Mouse (Mus musculus) urinary bladder, adult 2 months (tissue): ENCODE results near the gene Tsg101. TPM values are rescaled to one million over a fixed set of nuclear protein-coding genes. Genes with fewer than 3 reads are reported as not detected.
"Not testable (repeated sequence)": the region's sequence is repeated elsewhere in the genome, so short reads cannot be mapped to it uniquely, and the experiment has no call there.

Experiments used
- DNase-seq: peaks from one replicate; pipeline ENCODE4 v3.0.0; 2022; ENCODE audit warnings: low spot score
- polyA plus RNA-seq: library from polyadenylated mRNA; depleted of rRNA; stranded (reverse); fragments of >200 nt; gene quantifications from 2 replicates; pipeline ENCODE4 v1.2.3, GENCODE M21; 2012; rRNA removed

Tsg101 gene
- 43.6 and 44.5 TPM in 2 replicates for polyA plus RNA-seq

DNA sequence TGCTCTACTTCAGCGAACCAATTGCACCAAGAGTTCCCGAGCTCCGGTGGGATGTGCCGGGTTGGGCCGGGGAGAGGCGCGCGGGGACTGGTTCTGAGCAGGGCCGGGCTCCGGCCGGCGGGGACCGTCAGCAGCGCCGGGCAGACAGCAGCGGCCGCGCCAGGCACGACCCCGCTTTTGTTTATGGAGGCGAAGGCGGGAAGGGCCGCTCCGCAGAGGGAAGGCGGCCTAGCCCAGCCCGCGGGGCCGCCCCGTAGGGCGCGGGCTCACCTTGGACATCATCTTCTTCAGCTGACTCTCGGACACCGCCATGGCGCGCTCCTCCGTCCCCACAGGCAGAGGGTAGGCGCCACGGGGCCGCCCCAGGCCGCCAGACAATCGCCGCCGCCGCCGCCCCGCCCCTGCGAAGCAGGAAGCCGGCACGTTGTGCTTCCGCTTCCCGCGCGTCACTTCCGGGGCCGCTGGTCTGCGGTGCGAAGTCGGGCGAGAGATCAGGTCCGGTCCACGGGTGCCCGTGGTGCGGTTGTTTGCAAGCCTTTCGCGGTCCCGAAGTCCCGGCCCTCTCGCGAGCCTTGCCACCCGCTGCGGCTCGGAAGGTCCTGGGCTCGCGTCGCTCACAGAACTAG, at the start of gene Tsg101:
Tsg101 (minus strand) TSS at position 419 of the 626 bp plus-strand sequence.
- DNase-seq: peak; percentile 94

DNA sequence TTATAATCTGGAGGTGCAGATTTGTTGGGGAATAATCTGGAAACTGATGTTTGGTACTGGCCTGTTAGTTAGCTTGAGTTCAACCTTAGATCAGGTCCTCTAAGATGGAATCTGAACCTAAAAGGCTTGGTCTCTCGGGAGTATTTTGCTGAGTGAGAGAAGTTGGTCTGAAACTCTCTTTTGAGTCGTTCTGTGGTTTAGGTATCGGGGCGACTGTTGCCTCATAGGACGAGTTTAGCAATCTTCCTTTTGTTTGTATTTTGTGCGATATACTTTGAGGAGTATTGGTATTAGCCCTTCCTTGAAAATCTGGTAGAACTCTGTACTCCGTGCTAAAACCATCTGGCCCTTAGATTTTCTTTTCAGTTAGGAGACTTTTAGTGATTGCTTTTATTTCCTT, 44.3 kb upstream of the Tsg101 start:
- no peak for DNase-seq

DNA sequence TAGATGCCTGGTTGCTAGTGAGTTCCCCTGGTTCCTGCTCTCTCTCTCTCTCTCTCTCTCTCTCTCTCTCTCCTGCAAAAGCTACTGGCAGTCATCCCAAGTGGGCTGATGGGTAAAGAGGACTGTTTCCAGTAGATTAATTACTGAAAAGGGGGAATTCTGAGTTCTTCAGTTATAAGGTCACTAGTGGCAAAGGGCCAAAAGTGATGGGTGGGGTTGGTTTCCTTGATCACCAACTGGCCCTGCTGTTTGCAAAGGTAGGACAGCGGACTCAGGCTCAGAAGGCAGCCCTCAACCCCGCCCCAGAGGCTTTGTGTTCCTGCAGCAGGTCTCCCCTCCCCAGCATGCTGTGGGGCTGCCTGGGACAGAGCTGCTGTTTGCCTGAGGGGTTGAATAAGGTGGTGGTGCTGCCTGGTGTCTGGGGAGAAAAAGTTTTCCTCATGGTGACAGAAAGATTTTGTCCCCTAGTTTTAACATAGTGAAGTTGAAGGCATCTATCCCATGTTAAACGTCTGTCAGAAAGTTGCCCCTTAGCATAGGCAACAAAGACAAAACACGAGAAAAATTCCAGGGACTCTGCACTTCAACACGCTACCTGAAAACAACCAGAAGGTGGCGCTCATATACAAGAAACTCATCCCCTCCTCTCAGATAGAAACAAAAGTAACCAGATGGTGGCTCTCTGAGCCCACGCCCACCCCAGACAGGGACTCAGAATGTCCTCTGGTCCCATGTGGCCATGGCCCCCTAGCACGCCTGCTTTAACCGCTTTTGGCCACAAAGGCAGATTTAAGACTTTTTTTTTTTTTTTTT, 43.2 kb upstream of the Tsg101 start:
- no peak for DNase-seq

DNA sequence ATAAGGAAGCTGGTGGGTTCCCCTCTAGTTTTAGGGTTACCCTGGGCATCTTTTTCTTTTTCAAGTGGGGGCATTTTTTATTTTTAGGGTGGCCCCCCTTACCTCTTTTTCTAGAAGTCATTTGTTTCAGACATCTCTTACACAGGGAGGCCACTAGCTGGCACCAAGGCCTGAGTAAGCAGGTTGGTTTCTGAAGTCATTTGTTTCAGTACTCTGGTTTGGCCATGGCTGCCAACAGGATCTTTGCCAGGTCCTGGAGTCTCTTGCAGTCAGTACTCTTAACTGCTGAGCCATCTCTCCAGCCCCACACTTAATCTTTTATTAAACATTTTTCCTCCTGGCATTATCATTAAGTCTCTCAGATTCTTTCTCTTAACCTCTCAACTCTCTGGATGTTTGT, 42.4 kb upstream of the Tsg101 start:
- DNase-seq: no peak

GRCm38 (mm10) chr7:46960991-46961390, 41.2 kb upstream of the Tsg101 start:
- no peak for DNase-seq

GRCm38 (mm10) chr7:46958853-46959252, 39.1 kb upstream of the Tsg101 start:
- no peak for DNase-seq

- peak; percentile 93 for DNase-seq
These were observed 38.3 kb upstream of the Tsg101 start, which contains the start of gene Uevld for GRCm38 (mm10) chr7:46957831-46958691. Gene Uevld (minus strand): TSS chr7:46958527.

GRCm38 (mm10) chr7:46935847-46936246, 16.1 kb upstream of the Tsg101 start:
- no peak for DNase-seq

GRCm38 (mm10) chr7:46934788-46935187, 15.0 kb upstream of the Tsg101 start:
- no peak for DNase-seq

DNA sequence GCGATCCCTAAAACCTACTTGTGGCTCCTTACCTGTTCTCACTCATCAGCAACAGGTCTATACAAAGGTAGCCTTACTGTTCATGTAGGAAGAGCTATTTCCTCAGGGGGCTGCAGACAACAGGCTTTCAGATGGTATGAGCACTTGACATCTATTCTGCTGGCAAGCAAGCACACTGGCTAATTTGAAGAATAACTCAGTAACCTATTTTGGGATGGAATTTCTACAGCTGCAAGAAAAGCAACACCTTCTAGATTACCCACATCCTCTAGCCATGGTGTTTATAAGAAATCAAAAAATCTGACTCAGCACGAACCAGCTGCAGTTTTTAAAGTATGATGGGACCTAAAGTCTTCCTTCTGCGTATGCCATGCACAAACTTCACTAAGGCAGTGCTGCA, 11.6 kb upstream of the Tsg101 start:
- DNase-seq: no peak

GRCm38 (mm10) chr7:46928291-46928690, 8.5 kb upstream of the Tsg101 start:
- DNase-seq: no peak

- no peak for DNase-seq
These were observed 2.3 kb upstream of the Tsg101 start for GRCm38 (mm10) chr7:46922075-46922474.

GRCm38 (mm10) chr7:46918678-46919371, 944 bp downstream of the Tsg101 start:
- DNase-seq: no peak

DNA sequence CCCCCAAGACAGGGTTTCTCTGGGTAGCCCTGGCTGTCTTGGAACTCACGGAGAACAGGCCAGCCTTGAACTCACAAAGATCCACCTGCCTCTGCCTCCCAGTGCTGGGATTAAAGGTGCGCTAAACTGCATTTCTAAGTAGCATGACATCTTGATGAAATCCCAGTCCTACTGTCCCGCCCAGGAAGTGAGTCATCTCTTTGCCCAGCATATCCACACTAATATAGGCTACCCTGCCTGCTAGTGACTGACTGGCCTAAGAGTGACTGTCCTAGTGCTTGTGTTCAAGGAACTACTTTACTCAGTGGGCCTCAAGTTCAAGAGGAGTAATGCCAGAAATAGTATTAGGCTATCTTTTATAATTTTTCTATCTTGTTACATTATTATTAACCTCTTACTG, 3.4 kb downstream of the Tsg101 start:
- DNase-seq: no peak

- no peak for DNase-seq
These were observed 8.5 kb downstream of the Tsg101 start for GRCm38 (mm10) chr7:46911250-46911649.

DNA sequence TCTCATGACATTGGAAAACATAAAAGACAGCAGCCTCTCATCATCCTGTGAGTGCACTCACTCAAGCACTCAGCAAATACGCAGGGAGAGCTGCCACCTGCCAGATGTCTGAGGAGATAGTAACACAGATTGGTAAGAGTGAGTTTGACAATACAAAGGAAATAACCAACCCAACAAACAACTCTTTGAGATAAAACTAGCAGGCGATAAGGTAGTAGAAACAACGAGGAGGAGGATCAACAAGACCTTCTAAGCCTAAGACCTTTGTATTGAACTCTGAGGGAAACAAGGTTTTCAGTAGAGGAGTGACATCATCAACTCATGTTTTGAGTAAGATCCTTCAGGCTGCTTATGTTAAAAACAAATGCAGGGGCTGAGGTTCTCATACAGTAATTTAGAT, 20.4 kb downstream of the Tsg101 start:
- DNase-seq: no peak

DNA sequence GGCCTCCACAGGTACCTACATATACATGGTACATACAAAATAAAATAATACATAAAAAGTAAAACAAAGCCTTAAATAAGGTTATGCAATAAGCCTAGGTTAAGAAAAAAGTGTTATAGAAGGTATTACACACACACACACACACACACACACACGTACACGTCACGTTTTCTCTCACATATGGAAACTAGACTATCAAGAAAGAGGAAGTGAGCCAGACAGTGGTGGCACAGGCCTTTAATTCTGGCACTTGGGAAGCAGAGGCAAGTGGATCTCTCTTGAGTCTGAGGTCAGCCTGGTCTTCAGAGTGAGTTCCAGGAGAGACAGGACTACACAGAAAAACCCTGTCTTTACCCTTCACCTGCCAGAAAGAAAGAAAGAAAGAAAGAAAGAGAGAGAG, 24.3 kb downstream of the Tsg101 start:
- DNase-seq: no peak

DNA sequence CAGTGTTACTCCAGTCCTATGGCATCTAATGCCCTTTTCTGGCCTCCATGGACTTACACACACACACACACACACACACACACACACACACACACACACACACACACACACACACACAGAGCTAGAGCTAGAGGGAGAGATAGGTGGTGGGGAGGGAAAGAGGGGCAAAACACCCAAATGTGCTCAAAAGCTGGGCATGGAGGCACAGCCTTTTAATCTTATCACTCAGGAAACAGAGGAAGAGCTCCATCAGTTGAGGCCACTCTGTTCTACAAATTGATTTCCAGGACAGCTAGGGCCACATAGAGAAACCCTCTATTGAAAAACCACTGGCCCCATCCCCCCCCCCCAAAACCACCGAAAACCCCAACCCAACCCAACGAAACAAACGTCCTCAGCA, 36.5 kb downstream of the Tsg101 start:
- no peak for DNase-seq

GRCm38 (mm10) chr7:46881941-46882340, 37.8 kb downstream of the Tsg101 start:
- DNase-seq: not testable (repeated sequence)

- no peak for DNase-seq
These were observed 38.8 kb downstream of the Tsg101 start for GRCm38 (mm10) chr7:46880992-46881391.

DNA sequence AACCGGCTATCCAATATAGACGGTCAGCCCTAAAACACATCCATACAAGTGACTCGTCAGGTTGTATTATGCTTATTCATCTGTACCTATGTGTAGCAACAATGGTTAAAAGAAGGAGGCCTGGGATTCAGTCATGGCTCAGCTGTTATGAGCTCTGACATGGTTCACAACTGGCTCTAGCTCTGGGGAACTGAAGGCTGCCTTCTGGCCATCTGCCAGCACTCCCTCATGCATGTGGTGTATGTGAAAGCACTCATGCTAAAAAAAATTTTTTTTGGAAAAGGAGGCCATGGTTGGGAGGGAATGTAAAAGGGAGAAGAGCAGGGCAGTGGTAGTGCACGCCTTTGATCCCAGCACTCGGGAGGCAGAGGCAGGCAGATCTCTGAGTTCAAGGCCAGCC, 39.9 kb downstream of the Tsg101 start:
- DNase-seq: no peak

GRCm38 (mm10) chr7:46877255-46877654, 42.5 kb downstream of the Tsg101 start:
- no peak for DNase-seq
